Mouse (Mus musculus) neural tube, embryonic 12.5 days (tissue): Measurements from ENCODE around the gene Npm1. TPM values are rescaled to one million over a fixed set of nuclear protein-coding genes. Genes with fewer than 3 reads are reported as not detected.

Experiments
- ATAC-seq: fragments of 200-750 bp; cut with Nextera tagmentation; 2 replicates; pipeline ENCODE4 v1.8.0; 2017; ENCODE audit warnings: low read depth, mild to moderate bottlenecking, moderate TSS enrichment, moderate library complexity; ENCODE audit not compliant: low FRiP score
- H3K27ac ChIP-seq: fragments of 300-500 bp; sonication (generic); 2 replicates; pipeline ENCODE4 v1.5.1; 2016
- H3K27me3 ChIP-seq: fragments of 300-500 bp; sonication (generic); replicated peaks from 2 replicates; pipeline ENCODE4 v1.6.1; 2016; ENCODE audit warnings: mild to moderate bottlenecking
- H3K36me3 ChIP-seq: fragments of 300-500 bp; sonication (generic); 2 replicates; pipeline ENCODE4 v1.6.1; 2016; ENCODE audit warnings: mild to moderate bottlenecking
- H3K4me1 ChIP-seq: fragments of 300-500 bp; sonication (generic); 2 replicates; pipeline ENCODE4 v1.6.1; 2016
- H3K4me2 ChIP-seq: fragments of 300-500 bp; sonication (generic); replicated peaks from 2 replicates; pipeline ENCODE4 v1.6.1; 2016; ENCODE audit warnings: mild to moderate bottlenecking
- H3K4me3 ChIP-seq: fragments of 300-500 bp; sonication (generic); 2 replicates; pipeline ENCODE4 v1.5.1; 2016
- H3K9ac ChIP-seq: fragments of 300-500 bp; sonication (generic); 2 replicates; pipeline ENCODE4 v1.6.1; 2016; ENCODE audit warnings: mild to moderate bottlenecking
- H3K9me3 ChIP-seq: fragments of 300-500 bp; sonication (generic); 2 replicates; pipeline ENCODE4 v1.6.1; 2016; ENCODE audit warnings: mild to moderate bottlenecking
- WGBS: fragments of 180-500 bp; shearing (Covaris S2); methylation state at CpG from one replicate; pipeline ENCODE4 v1.1.7; 2016; 5-methylcytosine and 5-hydroxymethylcytosine counted together
- polyA plus RNA-seq: library from polyadenylated mRNA; unstranded; fragments of >200 nt; fragmentation: Nextera tagmentation; extraction: Ambion mirVana; gene quantifications from 2 replicates; pipeline ENCODE4 v1.2.1, GENCODE M21; 2016

Gene Npm1
- polyA plus RNA-seq, 1 experiment from 2014 or later, result 614 TPM

DNA sequence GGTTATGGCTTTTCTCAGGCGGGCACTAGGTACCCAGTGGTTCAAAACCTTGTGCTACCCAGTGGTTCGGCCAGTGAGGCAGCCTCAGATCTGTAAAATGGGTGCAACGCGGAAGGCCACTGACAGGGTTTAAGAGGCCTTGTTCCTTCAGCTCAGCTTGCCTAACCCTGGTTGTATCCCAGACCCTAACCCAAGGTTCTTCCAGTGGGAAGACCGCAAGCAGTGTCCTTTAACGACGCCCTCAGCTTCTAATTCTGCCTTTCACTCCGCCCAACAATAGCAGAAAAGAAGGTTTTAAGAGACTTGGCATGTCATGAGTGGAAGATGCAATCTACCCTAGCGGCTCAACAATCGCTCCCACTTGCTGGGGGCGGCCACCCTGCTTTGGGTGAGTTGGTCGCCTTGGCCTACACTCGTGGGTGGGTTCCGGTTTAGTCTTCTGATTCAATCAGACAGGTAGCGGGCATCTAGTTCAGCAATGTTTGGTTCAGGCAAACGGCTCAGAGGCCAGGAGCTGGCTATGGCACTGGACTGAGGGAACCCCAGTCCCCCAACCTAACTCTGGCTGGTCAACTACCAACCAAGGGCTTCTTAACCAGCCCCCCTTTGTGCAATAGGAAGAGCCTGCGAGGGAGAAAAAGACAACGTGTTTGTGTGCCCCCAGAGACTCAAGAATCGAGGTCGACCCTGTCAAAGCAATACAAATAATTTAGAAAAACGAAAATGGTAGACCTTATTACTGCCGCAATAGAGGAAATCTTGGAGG is 35.5 kb upstream of the Npm1 start:
- peak overlapping the region; percentile 47 for H3K4me3 ChIP-seq

DNA sequence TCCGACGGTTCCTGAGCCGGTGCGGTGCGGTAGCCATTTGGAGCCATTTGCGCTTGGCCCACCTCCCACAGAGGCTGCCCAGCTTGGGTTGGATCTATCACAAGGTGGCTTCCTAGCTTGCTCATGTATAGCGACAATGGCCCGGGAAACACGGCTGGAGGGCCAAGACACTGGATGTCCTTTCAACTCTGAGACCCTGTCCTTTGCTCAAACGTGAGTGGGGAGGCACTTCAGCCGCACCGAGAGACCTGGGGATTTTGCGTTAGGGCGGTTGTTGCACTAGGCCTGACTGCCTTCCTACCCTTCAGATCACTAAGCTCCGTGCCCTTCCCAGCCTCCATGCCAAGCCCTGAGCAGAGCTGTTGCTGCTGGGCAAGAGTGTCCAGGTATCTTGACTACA is 34.7 kb upstream of the Npm1 start:
- ATAC-seq, result no peak
- Histone ChIP-seq H3K27me3 (peaks cover 94% of the 10 kb centered on the region), H3K4me3 (no peak overlapping the region), H3K4me1 (peaks cover 25% of the 10 kb centered on the region), H3K36me3 (no peaks in the 10 kb centered on the region), H3K9me3 (no peaks in the 10 kb centered on the region), H3K9ac (no peak overlapping the region), H3K4me2 (peak overlapping the region; percentile 66), H3K27ac (no peak overlapping the region)
- 10% methylated on average over 15 of the region's 15 CpGs for WGBS

More for the DNA sequence above, 35.5 kb upstream of the Npm1 start:
- no peaks in the 10 kb centered on the region for H3K36me3 ChIP-seq
- H3K27ac ChIP-seq, result no peak overlapping the region
- H3K4me2 ChIP-seq, result peak overlapping the region; percentile 66
- ATAC-seq, result no peak
- 15% methylated on average over 22 of the region's 22 CpGs for WGBS
- peaks cover 95% of the 10 kb centered on the region for H3K27me3 ChIP-seq
- H3K9ac ChIP-seq, result 0 out of 2 replicates have a peak overlapping the region, but pooled peaks have one; percentile 17
- H3K9me3 ChIP-seq, result no peaks in the 10 kb centered on the region
- H3K4me1 ChIP-seq, result peaks cover 32% of the 10 kb centered on the region

DNA sequence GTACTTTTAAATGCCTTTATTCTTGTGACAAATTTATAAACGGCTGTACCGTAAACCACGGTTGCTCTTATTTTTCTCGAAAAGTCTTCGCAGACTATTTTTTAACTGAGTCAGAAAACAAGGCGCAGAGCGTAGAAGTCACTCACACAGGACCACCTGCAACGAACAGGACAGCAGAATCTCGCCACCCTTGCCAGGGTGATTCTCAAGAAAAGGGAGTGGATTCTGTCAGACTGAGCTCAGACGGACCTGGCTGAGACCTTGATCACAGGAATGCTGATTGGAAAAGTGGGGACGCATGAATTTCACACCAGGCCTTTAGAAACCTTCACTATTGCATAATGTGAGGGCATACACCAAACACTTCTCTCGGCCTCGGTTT is 34.1 kb upstream of the Npm1 start:
- Histone ChIP-seq H3K9ac (no peak overlapping the region), H3K4me2 (peak overlapping the region; percentile 66), H3K4me1 (peaks cover 23% of the 10 kb centered on the region), H3K9me3 (no peaks in the 10 kb centered on the region), H3K4me3 (no peak overlapping the region), H3K27ac (no peak overlapping the region), H3K27me3 (peaks cover 89% of the 10 kb centered on the region), H3K36me3 (no peaks in the 10 kb centered on the region)
- no peak for ATAC-seq
- 19% methylated on average over 13 of the region's 13 CpGs for WGBS

DNA sequence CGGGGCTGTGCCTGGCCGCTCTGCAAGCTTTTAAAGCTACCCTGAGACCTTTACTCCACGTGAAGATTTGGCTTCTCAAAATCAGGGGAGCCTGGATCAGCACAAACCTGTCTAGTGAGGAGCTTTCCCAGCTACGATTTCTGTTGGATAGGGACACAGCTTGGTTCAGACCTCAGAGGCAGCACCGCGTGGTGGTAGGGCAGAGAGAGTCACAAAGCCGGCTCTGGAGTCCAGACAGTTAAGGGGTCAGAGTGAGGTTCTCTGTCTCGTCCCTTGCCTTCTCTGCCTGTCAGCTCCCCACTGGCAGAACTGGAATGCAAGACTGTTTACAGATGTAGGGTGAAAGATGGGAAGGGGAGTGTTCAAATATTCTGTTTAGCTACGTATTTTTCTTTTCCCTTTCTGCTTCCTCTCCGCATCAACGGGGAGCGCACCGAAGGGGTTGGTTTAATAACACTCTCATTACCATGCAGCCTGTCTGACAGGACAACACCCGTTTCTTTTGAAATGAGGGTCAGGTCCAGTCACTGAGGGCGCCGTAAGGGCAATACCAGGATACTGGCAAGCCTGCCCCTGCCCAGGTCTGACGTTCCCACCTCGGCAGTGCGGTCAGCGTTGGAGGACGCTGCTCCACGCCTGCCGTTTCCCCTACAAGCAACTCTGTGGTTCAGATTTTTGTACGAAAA is 33.6 kb upstream of the Npm1 start:
- WGBS, result 6% methylated on average over 24 of the region's 24 CpGs
- Histone ChIP-seq H3K4me1 (peaks cover 23% of the 10 kb centered on the region), H3K4me3 (no peak overlapping the region), H3K4me2 (peak overlapping the region; percentile 66; the same call in 1 of the 2 replicates), H3K27me3 (peaks cover 85% of the 10 kb centered on the region), H3K27ac (no peak overlapping the region), H3K36me3 (no peaks in the 10 kb centered on the region), H3K9ac (no peak overlapping the region), H3K9me3 (no peaks in the 10 kb centered on the region)
- ATAC-seq, result no peak

DNA sequence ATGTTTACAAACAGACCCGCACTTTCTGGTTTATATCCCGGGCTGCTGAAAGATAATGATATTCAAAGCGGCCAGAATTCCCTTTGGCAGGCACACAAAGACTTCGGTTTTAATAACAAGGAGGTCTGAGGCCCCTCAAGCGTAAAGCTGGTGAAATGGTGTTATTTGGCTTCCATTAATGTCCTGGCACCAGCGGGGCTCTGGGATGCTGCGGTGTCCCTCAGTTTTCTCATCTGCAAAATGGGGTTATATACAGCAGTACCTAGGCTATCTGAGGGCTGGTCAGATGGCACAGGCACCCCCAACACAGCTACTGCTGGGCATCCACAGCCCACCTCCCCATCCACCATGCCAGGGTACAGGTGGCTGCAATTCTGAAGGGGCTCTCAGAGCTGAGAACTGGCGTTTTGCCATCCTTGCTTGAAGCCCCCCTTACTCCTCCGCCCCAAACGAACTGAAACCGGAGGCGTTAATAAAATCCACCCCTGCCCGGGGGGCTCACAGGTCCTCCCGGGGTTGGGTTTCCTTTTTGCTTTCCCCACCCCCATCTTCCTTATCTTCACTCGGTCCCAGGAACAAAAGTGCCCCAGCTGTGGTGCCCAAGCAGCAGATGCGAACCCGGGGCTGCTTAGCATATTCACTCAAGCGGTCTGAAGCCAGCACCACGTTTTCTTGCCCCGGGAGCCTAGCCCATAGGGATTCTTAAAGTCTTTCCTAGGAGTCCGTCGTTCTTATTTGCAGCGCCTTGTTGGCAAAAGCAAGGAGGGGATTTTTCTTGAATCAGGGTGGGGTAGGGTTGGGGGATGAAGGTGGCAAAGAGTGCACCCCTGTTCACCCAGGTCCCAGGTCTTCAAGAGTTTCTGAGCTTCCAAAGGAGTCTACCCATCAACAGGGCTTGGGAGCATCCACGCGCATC is 32.8 kb upstream of the Npm1 start:
- ATAC-seq, result peak; percentile 49
- Histone ChIP-seq H3K4me3 (no peak overlapping the region), H3K9ac (no peak overlapping the region)

DNA sequence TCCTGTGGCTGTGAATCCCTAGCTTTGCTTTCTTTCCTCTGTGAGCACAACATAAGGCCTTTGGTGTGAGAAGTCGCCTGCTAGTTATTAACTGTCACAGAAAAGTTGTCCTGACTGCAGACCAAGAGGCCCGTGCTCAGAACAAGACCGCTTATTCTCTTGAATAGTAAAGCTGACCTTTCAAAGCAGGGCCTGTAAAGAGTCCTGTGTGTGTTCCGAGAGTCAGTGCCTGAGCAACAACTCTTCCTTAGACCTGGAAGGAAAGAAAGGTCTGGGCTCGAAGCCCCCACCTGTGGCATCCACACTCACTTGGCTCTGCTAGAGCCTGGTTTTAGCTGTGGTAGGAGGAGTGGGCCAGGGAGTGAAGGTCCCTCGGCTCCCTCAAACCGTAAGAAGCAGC is 32.1 kb upstream of the Npm1 start:
- no peak overlapping the region for H3K4me3 ChIP-seq

More for the DNA sequence above, 32.8 kb upstream of the Npm1 start:
- H3K4me1 ChIP-seq, result peaks cover 19% of the 10 kb centered on the region
- no peak overlapping the region for H3K27ac ChIP-seq
- WGBS, result 1% methylated on average over 25 of the region's 25 CpGs
- peak overlapping the region; percentile 66; the same call in 1 of the 2 replicates for H3K4me2 ChIP-seq
- peaks cover 85% of the 10 kb centered on the region for H3K27me3 ChIP-seq
- H3K9me3 ChIP-seq, result no peaks in the 10 kb centered on the region
- H3K36me3 ChIP-seq, result no peaks in the 10 kb centered on the region

DNA sequence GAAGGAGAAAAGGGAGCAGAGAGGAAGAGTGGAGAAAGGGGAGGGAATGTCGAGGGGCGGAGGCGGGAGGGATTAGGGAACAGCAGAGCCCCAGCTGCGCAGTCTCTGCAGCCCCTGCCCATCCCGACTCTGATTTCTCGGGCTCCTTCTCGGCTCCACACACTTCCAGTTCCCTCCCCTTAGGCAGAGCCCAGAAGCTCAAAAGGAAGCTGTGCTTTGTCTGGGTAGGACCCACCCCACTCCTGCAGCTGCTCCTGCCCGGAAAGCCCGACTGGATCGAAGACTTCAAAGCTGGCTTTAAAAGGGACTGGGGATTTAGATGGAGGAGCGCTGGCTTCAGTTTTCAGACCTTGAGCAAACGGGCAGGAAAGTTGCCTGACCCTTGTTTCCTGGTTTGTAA is 30.7 kb upstream of the Npm1 start:
- peak; percentile 31; the same call in 1 of the 2 replicates for ATAC-seq
- H3K4me2 ChIP-seq, result peak overlapping the region; percentile 31
- no peak overlapping the region for H3K27ac ChIP-seq
- peaks cover 69% of the 10 kb centered on the region for H3K27me3 ChIP-seq
- H3K9me3 ChIP-seq, result no peaks in the 10 kb centered on the region
- no peak overlapping the region for H3K4me3 ChIP-seq
- H3K36me3 ChIP-seq, result no peaks in the 10 kb centered on the region
- WGBS, result 2% methylated on average over 12 of the region's 12 CpGs
- H3K9ac ChIP-seq, result no peak overlapping the region
- H3K4me1 ChIP-seq, result peaks cover 13% of the 10 kb centered on the region

More for the DNA sequence above, 32.1 kb upstream of the Npm1 start:
- no peak overlapping the region for H3K27ac ChIP-seq
- H3K4me2 ChIP-seq, result no peak overlapping the region
- H3K9ac ChIP-seq, result no peak overlapping the region
- H3K9me3 ChIP-seq, result no peaks in the 10 kb centered on the region
- H3K4me1 ChIP-seq, result peaks cover 13% of the 10 kb centered on the region
- WGBS, result 11% methylated on average over 7 of the region's 7 CpGs
- H3K27me3 ChIP-seq, result peaks cover 82% of the 10 kb centered on the region
- H3K36me3 ChIP-seq, result no peaks in the 10 kb centered on the region
- no peak for ATAC-seq

DNA sequence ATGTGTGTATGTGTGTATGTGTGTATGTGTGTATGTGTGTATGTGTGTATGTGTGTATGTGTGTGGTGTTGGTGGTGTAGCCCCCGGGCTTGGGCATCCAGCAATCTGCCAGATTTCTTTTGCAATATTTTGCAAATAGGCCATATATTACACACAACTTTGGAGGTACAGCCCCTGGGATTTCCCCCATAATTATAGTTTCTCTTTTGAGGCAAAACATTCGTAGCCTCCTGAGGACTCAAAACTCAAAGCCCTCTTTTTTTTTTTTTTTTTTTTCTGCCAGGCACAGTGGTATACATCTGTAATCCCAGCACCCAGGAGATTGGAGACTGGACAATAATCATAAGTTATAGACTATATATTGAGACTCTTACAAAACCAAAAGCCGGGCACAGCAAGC is 18.8 kb upstream of the Npm1 start:
- Histone ChIP-seq H3K9me3 (no peaks in the 10 kb centered on the region), H3K4me1 (peaks cover 13% of the 10 kb centered on the region; the same call in 1 of the 2 replicates), H3K36me3 (no peaks in the 10 kb centered on the region), H3K4me3 (no peak overlapping the region), H3K4me2 (no peak overlapping the region), H3K27me3 (peaks cover 13% of the 10 kb centered on the region), H3K27ac (no peak overlapping the region), H3K9ac (no peak overlapping the region)
- WGBS, result 84% methylated on average over 3 of the region's 3 CpGs
- ATAC-seq, result no peak

DNA sequence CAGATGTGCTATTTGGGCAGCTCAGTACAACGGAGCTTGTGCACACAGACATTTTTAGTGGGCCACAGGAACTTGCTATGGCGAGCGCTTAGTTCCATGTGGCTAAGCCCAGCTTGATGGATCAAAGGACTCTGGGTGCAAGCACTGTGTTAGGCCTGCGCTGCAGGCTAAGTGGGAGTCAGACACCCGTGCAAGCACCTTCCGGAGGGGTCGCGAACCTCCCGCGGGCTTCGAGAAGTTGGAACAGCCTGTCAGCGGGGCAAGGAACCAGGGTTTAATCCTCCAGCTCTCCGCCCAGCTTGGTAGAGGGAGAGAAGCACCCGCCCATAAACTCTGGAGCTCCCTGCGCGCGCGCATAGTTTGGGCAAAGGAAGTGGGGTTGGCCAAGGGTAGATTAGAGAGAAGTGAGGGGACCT is 17.7 kb upstream of the Npm1 start:
- ATAC-seq, result no peak
- Histone ChIP-seq H3K9me3 (no peaks in the 10 kb centered on the region), H3K4me1 (peaks cover 13% of the 10 kb centered on the region; the same call in 1 of the 2 replicates), H3K27me3 (peaks cover 21% of the 10 kb centered on the region), H3K4me3 (peak overlapping the region; percentile 5; the same call in 1 of the 2 replicates), H3K36me3 (no peaks in the 10 kb centered on the region), H3K9ac (0 out of 2 replicates have a peak overlapping the region, but pooled peaks have one; percentile 26), H3K27ac (no peak overlapping the region), H3K4me2 (peak overlapping the region; percentile 54)
- 2% methylated on average over 18 of the region's 18 CpGs for WGBS

DNA sequence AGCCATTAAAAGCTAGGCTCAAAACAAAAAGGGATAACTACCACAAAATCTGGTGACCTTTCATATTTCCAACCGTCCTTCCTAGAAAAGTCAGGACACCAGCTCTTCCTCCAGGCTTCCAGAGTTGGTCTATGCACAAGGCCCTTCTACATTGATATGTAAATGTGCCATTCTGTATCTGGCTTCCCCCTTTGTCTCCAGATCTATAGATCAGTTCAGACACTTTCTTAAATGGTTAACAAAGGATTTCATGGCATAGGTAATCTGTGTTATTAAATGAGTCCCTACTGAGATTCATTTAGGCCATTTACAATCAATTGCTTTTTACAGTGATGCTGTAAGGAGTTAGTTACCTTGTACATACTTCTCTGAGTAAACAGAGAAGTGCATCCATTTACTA is 16.8 kb upstream of the Npm1 start:
- Histone ChIP-seq H3K9me3 (no peaks in the 10 kb centered on the region), H3K9ac (no peak overlapping the region), H3K4me2 (no peak overlapping the region), H3K4me3 (no peak overlapping the region), H3K27ac (no peak overlapping the region), H3K27me3 (peaks cover 17% of the 10 kb centered on the region), H3K36me3 (no peaks in the 10 kb centered on the region), H3K4me1 (peaks cover 13% of the 10 kb centered on the region; the same call in 1 of the 2 replicates)
- WGBS, result 17% methylated on average over 1 of the region's 1 CpGs
- no peak for ATAC-seq

DNA sequence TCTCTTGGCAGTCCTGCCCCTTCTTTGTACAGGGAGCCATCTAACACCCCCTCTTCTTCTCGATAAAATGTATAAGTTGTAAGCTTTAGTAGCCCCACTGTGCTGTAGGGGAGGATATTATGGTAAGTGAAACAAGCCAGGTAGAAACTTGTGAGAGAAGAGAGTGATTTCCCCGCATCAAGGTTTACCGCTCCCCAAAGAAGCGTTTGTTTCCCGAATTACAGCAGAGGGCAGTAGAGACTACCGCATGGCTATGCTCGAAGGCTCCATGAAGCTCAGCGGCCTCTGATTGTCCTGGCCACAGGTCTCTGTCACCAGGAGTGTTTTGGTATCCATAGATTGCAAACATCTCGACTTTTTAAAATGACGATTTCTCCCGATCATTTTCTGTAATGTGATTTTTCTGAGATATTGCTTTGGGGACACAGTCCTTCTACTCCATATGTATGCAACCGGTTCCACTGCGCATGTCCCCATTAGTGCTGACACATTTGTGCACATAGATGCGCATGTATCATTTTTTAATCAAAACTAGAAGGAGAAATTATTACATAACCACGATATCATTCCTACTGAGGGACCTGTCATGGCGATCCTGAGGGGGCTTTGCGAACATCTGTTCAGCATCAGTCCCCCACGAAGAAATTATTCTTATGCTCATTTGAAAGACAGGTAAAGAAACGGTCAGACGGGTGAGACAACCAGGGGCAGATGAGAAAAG is 13.7 kb upstream of the Npm1 start:
- H3K9me3 ChIP-seq, result no peaks in the 10 kb centered on the region
- H3K27me3 ChIP-seq, result peaks cover 17% of the 10 kb centered on the region
- no peak overlapping the region for H3K4me2 ChIP-seq
- no peak overlapping the region for H3K9ac ChIP-seq
- H3K36me3 ChIP-seq, result no peaks in the 10 kb centered on the region
- 31% methylated on average over 20 of the region's 20 CpGs for WGBS
- H3K4me1 ChIP-seq, result peaks cover 13% of the 10 kb centered on the region; the same call in 1 of the 2 replicates
- H3K4me3 ChIP-seq, result no peak overlapping the region
- peak; percentile 68 for ATAC-seq
- H3K27ac ChIP-seq, result no peak overlapping the region
